ENCODE assay signal across 8 mouse cellular contexts in the genomic region with DNA sequence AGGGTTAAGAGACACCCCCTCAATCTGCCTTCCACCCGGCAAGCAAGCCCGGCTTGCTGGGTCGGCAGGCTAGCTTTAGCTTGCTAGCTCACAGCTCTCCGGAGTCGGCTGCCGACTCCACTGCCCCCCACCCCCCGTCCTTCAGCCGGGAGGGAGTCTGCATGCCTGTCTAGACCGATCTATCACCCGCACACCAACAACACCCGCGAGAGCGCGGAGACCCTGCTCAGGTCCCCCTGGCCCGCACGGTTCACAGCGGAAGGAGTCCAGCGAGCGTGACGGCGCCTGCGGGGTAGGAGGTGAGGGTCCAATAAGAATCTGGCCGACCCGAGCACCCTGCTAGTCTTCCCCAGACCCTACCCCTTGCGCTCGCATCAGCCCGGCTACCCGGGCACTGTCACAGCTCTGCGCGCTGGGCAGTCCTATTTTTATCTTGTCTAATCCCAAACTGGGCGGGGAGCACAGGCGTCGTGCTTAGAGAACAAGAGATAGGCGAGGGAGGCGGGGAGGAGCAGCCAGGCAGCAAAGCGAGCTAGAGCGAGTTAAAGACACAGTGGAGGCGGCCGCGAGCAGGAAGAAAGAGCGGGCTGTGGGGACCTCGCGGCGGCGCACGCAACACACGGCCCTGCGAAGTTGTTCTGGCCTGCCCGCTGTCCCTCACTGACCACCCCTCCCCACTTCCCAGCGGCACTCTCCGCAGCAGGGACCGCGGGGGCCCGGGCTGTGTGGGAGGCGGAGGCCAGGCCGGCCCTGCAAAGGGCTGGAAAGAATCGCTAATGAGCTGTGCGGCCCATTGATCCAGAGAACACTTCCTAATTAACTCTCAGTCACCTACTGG.
DNase-seq lines count a peak whose midpoint lies in the region; ATAC-seq and TF ChIP-seq lines count a peak whose summit lies in the region.

No protein-coding gene starts in this region.

- peaks cover 27% of the 10 kb centered on the region for H3K4me1 ChIP-seq in hindbrain, embryonic 15.5 days (replicated peaks)
- peaks cover 52% of the 10 kb centered on the region for H3K4me1 ChIP-seq in megakaryocyte, embryonic 14.5 days
- peaks cover 9% of the 10 kb centered on the region for H3K4me1 ChIP-seq in small intestine, adult 2 months (ENCODE audit: control insufficient read depth, insufficient read depth, insufficient read length, low read length)

- peak overlapping the region; percentile 93 for H3K27ac ChIP-seq in gastrocnemius, adult 2 months
- peak overlapping the region; percentile 89 for H3K27ac ChIP-seq in hindbrain, embryonic 15.5 days (replicated peaks)
- H3K27ac ChIP-seq in small intestine, adult 2 months (ENCODE audit: insufficient read depth, low read depth, low read length), result peak overlapping the region; percentile 4; the same call in 1 of the 2 replicates

- H3K36me3 ChIP-seq in hindbrain, embryonic 15.5 days, result no peaks in the 10 kb centered on the region
- no peaks in the 10 kb centered on the region for H3K36me3 ChIP-seq in megakaryocyte, embryonic 14.5 days (replicated peaks; ENCODE audit: low read length)
- H3K36me3 ChIP-seq in small intestine, adult 2 months (ENCODE audit: control insufficient read depth, insufficient read depth, low read length), result no peaks in the 10 kb centered on the region

- peak; percentile 56 for DNase-seq in gastrocnemius, adult 18-20 months (ENCODE audit: low spot score)
- no peak for DNase-seq in gastrocnemius, adult 8-10 months (ENCODE audit: low spot score in 2 of 2)
- peak; percentile 59 to 70 for DNase-seq in cerebellum, postnatal 10 days
- peak; percentile 79 for DNase-seq in gastrocnemius, adult 2 months
- peak; percentile 43 for DNase-seq in left cerebral cortex, postnatal 4 days

- H3K4me3 ChIP-seq in gastrocnemius, adult 2 months, result peak overlapping the region; percentile 88
- peak overlapping the region; percentile 66 for H3K4me3 ChIP-seq in hindbrain, embryonic 15.5 days
- H3K4me3 ChIP-seq in megakaryocyte, embryonic 14.5 days (replicated peaks), result peak overlapping the region; percentile 95
- H3K4me3 ChIP-seq in small intestine, adult 2 months (ENCODE audit: low read depth, low read length), result peak overlapping the region; percentile 69

- peak; percentile 61 for ATAC-seq in hindbrain, embryonic 15.5 days (ENCODE audit: low FRiP score, low read depth)

- peak overlapping the region; percentile 66 for H3K9ac ChIP-seq in hindbrain, embryonic 15.5 days

- TF ChIP-seq POLR2A in small intestine, adult 2 months (IDR thresholded peaks at IDR 0.05; ENCODE audit: low read depth, low read length), result no peak

- TF ChIP-seq CTCF in gastrocnemius, adult 2 months (IDR thresholded peaks at IDR 0.05), result no peak
- no peak for TF ChIP-seq CTCF in small intestine, adult 2 months (IDR thresholded peaks at IDR 0.05; ENCODE audit: extremely low read depth, insufficient read length, insufficient replicate concordance, low read depth, low read length)

- H3K9me3 ChIP-seq in hindbrain, embryonic 15.5 days, result no peaks in the 10 kb centered on the region
- H3K9me3 ChIP-seq in megakaryocyte, embryonic 14.5 days, result peaks cover 10% of the 10 kb centered on the region; the same call in 1 of the 2 replicates

- peak overlapping the region; percentile 74 for H3K4me2 ChIP-seq in hindbrain, embryonic 15.5 days

- 2% methylated on average over 47 of the region's 58 CpGs for WGBS in hindbrain, embryonic 15.5 days
- WGBS in small intestine, adult 2 months, result 4% methylated on average over 54 of the region's 58 CpGs

- peaks cover 38% of the 10 kb centered on the region for H3K27me3 ChIP-seq in hindbrain, embryonic 15.5 days
- H3K27me3 ChIP-seq in megakaryocyte, embryonic 14.5 days (replicated peaks), result peaks cover 73% of the 10 kb centered on the region
- no peaks in the 10 kb centered on the region for H3K27me3 ChIP-seq in small intestine, adult 2 months (ENCODE audit: control insufficient read depth, insufficient read depth, low read length)

- intact Hi-C loops in gastrocnemius, adult 2 months (cut with DNase I), result loop anchor here (5.0 to 10.0 kb wide), 6 partner anchors 70 to 445 kb away; no protein-coding TSS in a partner anchor
- intact Hi-C loops in left cerebral cortex, postnatal 4 days (cut with DNase I), result no loop called here

Comparison
In these comparisons a context has a peak if more than half of its experiments do, and no peak if none do; other contexts are left out.
1. DNase-seq: peak in gastrocnemius, adult 18-20 months (single experiment), cerebellum, postnatal 10 days (2 of 2), gastrocnemius, adult 2 months (single experiment) and left cerebral cortex, postnatal 4 days (single experiment); none in gastrocnemius, adult 8-10 months (0 of 2).
2. H3K27ac ChIP-seq: peak in every context shown above with its lines; median percentile 93 in gastrocnemius, adult 2 months; 89 in hindbrain, embryonic 15.5 days; 4 in small intestine, adult 2 months.
3. Peak in every context shown above with its lines, with median percentiles within 50 percentile points of each other: H3K4me3 ChIP-seq.